Mouse (Mus musculus) MN1 (cell line): Measurements from ENCODE around the gene Pnmal2.
A peak's percentile ranks its signal among the peaks of the same experiment; 100 is the strongest.
"Not testable (repeated sequence)": the region's sequence is repeated elsewhere in the genome, so short reads cannot be mapped to it uniquely, and the experiment has no call there.

Experiments
- DNase-seq: peaks from one replicate; pipeline ENCODE4 v3.0.0-alpha.2; 2016; ENCODE audit warnings: low spot score

Pnmal2 gene

GRCm38 (mm10) chr7:16945419-16945818 is 937 bp downstream of the Pnmal2 start:
- DNase-seq = no peak

DNA sequence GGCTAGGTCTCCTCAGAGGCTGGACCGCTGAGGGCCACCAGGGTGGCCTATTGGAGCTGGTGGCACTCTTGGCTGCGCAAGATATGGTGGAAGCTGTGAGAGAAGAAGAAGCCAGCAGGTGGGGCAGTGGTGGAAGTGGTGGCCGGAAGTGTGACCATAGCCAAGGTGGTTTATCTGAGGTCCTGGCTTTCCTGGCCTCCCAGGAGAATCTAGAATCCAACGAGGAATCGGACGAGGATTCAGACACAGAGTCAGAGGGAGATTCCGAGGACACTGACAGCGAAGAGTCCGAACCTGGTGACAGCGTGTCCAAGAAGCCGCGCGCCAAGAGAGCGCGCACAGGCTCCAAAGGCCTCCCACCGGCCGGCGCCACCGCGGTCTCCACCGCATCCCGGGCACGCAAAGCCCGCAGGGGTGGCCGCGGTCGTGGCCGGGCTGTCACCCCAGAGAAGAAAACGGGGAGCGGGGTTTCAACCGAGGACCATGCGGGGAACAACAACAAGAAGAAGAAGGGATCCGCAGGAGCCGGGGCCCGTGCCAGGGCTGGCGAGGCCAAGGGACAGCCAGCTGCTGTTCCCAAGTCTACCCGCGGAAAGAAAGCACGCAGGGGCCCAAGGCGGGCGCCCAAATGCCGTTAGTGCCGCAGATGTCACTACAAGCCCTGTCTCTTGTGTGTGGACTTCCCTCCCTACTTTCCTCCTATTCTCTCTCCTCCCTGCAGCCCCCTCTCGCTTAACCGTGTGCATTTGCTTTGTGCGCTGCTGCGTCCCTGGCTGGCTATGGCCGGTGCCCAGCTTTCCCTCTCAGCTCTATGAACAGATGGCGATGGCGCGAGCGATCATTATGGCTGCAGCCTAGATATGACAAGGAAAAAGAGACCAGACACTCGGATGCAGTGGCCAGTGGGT is 2.2 kb downstream of the Pnmal2 start:
- DNase-seq = no peak

- no peak for DNase-seq
Measured at GRCm38 (mm10) chr7:16947349-16947895, 2.9 kb downstream of the Pnmal2 start.

GRCm38 (mm10) chr7:16947959-16948361 is 3.5 kb downstream of the Pnmal2 start:
- DNase-seq = peak; percentile 35

DNA sequence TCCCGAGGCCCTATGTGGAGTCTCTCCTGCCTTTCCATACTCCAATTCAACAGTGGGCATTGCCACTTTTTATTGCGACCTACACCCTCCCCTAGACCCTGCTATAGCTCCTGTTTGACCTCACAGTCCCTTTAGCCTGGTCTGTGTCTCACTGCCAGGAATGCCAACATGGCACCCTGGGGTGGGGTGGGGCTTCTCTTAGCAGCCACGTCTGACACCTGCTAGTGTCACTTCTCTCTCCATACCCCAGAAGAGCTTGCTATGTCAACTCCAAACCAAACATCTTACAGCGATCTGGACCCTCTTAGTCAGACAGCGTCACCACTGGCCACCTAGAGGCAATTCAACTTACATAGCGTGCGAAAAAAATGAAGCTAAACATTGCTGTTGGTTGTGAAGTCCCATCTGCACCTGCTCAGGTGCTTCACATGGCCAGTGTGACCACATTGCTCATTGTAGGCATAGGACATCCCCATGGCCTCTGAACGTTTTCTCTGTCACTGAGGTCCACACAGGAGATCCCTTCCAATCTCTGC is 4.5 kb downstream of the Pnmal2 start:
- no peak for DNase-seq

DNA sequence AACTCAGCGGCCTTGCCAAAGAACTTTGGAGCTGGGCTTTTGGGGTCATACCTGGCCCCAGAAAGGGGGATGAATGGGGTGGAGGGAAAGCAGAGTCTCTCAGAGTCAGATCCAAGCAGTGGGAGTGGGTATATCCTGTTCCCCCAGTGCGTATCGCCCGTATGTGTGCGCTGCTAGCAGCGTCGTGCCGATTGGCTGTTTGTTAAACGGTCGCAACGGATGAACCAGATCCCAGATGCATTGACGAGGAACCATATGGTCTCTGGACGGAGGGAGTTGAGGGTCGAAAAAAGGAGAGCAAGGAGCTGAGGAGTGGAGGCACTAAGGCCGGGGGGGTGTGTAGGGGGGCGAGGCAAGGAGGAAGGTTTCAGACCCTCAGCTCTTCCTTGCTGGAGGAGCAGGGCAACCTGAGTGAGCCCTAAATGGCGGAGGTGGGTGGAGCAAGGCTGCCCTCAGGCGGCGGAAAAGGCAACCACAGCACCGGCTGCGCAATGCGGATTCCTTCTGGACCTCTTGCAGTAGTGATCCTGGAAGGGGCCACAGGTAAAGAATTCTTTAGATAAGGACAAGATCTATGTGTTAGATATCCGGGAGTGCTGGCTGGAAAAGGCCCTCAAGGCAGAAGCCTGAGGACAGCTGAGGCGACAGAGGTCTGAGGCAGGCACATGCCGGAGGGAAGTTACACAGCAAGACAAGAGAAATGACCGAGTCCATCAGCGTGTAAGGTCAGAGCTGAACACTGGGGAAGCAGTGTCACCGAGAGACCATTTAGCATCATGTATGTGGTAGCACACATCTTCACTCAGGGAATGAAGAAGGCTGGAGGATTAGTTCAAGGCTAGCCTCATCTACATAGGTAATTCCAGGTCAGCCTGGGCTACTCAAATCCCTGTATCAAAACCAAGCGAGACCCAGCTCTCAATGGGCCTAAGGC is 5.7 kb downstream of the Pnmal2 start:
- DNase-seq = peak; percentile 76

GRCm38 (mm10) chr7:16950861-16951635 is 6.6 kb downstream of the Pnmal2 start:
- DNase-seq = peak; percentile 92

DNA sequence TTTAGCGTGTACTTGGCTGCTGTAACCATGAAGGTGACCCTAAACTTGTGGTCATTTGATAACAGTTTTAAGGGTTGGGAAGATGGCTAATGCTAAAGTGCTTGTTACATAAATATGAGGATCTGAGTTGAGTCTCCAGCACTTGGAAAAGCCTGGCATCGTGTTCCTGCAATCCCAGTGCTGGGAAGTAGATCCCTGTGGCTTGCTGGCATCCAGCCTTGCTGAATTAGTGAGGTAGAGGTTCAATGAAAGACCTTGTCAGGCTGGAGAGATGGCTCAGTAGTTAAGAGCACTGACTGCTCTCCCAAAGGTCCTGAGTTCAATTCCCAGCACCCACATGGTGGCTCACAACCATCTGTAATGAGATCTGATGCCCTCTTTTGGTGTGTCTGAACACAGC is 9.3 kb downstream of the Pnmal2 start:
- DNase-seq = not testable (repeated sequence)

GRCm38 (mm10) chr7:16955712-16956111 is 11.2 kb downstream of the Pnmal2 start:
- DNase-seq = no peak

DNA sequence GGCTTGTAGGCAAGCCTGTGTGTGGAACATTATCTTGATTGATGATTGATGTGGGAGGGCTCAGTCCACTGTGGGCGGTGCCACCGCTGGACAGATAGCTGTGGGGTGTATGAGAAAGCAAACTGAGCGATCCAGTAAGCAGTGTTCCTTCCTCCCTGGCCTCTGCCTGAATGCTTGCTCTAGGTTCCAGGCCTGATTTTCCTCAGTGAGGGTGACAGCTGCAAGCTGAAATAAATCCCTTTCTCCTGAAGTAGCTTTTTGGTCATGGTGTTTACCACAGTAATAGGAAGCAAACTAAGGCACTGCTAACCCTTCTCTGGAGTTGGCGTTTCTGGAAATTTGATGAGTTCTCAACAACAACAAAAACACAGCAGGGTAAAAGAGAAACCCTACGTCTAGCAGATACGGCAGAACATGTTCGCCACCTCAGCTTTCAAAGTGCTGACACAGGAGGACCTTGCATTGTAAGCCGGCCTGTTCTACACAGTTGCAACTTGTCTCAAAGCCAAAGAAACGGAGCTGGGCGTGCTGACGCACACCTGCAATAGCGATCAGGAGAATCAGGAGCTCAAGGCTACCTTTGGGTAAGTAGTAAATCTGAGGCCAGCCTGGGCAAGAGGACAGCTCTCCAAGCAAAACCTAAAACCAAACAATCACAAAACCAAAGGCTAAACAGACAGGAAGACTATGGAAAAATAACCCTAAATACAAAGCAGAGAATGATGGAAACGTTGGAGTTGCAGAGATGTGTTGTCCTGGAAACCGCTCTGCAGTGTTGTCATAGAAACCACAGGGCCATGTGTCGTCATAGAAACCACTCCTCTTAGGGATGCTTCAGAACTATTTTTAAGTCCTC is 12.2 kb downstream of the Pnmal2 start:
- DNase-seq = no peak

DNA sequence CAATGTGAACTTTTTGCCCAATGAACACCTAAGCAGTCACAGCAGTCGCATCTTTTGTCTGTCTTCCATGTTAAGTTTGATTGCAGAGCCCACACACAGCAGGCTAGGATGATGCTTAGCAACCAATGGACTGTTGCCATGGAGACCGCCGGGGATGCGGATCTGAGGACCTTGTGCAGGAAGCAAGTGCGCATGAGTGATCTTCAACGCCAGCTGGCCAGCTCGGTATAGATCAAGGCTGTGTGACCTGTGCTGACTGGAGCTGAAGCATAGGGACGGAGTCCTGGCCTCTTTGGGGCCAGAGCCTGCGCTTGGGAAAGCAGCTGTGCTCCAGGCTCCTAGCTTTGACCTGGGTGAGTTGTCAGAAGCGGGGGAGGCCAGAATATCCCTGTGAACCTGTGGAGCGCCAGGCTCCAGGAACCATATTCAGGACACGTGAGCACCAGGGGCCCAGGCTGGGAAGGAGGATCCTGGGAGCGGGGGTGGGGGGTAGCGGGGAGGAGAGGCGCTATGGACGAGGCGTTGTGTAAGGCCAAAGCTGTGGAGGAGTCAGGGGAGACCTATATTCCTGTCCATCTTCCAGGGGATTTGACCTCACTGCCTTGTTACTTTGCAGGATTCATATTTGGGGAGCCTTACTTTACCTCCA is 15.2 kb downstream of the Pnmal2 start, which contains the start of gene Pnmal1:
Gene Pnmal1, plus strand, starts transcription at position 141 of the 649 bp plus-strand sequence.
- DNase-seq = peak; percentile 92

GRCm38 (mm10) chr7:16961678-16962077 is 17.2 kb downstream of the Pnmal2 start:
- no peak for DNase-seq

DNA sequence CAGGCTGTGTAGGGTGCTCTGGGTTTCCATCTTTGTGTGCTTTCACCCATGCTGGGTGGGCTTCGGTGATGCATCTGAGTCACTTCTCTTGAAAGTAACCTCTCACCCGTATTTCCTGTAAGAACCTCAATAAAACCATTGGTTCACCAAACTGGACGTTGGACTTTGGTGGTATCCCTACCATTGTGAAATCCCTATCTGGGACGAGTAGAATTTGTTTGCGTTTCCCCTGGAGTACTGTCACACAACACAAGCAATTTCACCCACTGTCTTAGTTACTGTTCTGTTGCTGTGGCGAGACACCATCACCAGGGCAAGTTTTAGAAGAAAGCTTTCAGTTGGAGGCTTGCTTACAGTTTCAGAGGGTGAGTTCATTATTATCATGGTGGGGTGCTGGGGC is 23.9 kb downstream of the Pnmal2 start:
- no peak for DNase-seq

GRCm38 (mm10) chr7:16971160-16971559 is 26.7 kb downstream of the Pnmal2 start:
- DNase-seq = no peak

DNA sequence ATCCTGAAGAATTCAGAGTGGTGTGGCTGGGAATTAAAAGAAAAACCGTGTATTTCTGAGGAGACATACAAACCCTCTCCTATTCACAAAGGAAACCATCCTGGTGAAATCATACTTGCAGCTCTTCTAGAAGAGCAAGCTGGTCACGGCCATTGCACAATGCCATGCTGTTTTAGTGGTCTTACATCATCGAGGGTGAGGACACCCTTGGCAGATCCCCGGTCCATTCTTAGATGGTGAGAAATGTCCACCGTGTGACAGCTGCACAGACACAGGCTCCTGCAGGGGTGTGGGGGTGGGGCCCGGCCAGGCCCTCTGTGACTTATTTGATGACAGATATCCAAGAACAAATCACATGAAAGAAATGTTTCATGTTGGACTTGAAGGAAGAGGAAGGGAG is 29.5 kb downstream of the Pnmal2 start:
- peak; percentile 74 for DNase-seq

DNA sequence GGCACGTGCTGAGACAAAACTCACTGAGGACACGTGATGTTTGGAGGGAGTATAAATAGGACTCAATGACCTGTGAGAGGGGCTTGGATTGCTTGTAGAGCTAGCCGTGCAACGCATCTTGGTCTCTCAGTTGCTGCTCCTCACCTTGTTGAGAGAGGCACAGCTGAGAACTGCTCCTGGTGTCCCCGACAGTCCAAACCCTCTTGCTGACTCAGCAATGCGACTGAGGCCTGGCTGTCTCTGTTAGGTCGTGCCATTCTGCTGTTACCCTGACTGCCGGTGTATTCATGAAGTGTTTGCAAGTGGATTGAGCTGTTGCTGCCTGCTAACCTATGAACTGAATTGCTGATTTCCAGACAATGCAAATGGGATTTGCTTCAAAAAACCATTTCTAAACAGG is 31.8 kb downstream of the Pnmal2 start:
- DNase-seq = no peak

GRCm38 (mm10) chr7:16978173-16978572 is 33.7 kb downstream of the Pnmal2 start:
- no peak for DNase-seq

GRCm38 (mm10) chr7:16978593-16978992 is 34.1 kb downstream of the Pnmal2 start:
- no peak for DNase-seq

DNA sequence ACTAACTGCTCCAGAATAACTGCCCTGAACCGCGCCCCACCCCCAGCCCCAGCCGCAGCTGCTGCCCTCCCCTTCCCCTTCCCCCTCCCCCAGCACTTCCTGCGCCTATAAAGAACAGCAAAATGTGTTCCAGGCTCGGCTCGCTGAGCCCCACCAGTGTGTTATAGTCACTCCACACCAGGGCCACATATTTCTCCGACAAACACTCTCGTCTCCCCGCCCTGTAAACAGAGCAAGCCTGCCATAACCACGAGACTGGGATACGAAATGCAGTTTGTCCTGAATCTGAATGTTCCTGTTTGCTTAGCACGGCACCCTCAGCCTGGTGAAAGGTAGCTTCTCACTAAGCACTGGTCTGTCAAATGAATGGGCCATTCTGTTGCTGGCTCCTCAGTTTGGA is 35.9 kb downstream of the Pnmal2 start:
- no peak for DNase-seq
